Mouse (Mus musculus): ENCODE data around the gene Prpf31. TPM values are rescaled to one million over a fixed set of nuclear protein-coding genes. Genes with fewer than 3 reads are reported as not detected.

The Prpf31 gene
- total RNA-seq, 2 experiments from 2014 or later, result 21.1 to 51.0 TPM

- no peak for ATAC-seq (ENCODE audit: poor library complexity, severe bottlenecking)
Observed at GRCm38 (mm10) chr7:3683908-3684550, 54.2 kb downstream of the Prpf31 start.

GRCm38 (mm10) chr7:3684698-3685097 is 54.9 kb downstream of the Prpf31 start:
- no peak for ATAC-seq (ENCODE audit: poor library complexity, severe bottlenecking)

- ATAC-seq (ENCODE audit: poor library complexity, severe bottlenecking), result no peak
Observed at GRCm38 (mm10) chr7:3685400-3686187, 55.8 kb downstream of the Prpf31 start.

- ATAC-seq (ENCODE audit: poor library complexity, severe bottlenecking), result no peak
Observed at GRCm38 (mm10) chr7:3691919-3692318, 62.1 kb downstream of the Prpf31 start.

Other genes with a start within 250 kb of the Prpf31 start
- gene Cacng8, start 239.3 kb upstream of the Prpf31 start, total RNA-seq (2015), result not detected in 2 replicates
- not detected in 2 replicates for gene Cacng8, start 239.3 kb upstream of the Prpf31 start, total RNA-seq (2017)
- gene Cacng6, start 205.8 kb upstream of the Prpf31 start, total RNA-seq (2015), result not detected in 2 replicates
- gene Cacng6, start 205.8 kb upstream of the Prpf31 start, total RNA-seq (2017), result not detected in 2 replicates
- 28.4 and 35.7 TPM in 2 replicates for gene Tarm1, start 127.4 kb upstream of the Prpf31 start, total RNA-seq (2015)
- gene Tarm1, start 127.4 kb upstream of the Prpf31 start, total RNA-seq (2017), result 18.3 and 19.1 TPM in 2 replicates
- not detected in 2 replicates for gene Oscar, start 13.8 kb upstream of the Prpf31 start, total RNA-seq (2015)
- gene Oscar, start 13.8 kb upstream of the Prpf31 start, total RNA-seq (2017), result not detected in 2 replicates
- 263 and 351 TPM in 2 replicates for gene Ndufa3, start 12.6 kb upstream of the Prpf31 start, total RNA-seq (2015)
- 273 and 274 TPM in 2 replicates for gene Ndufa3, start 12.6 kb upstream of the Prpf31 start, total RNA-seq (2017)
- gene Tfpt, start 56 bp upstream of the Prpf31 start, total RNA-seq (2015), result 20.8 and 30.4 TPM in 2 replicates
- 23.8 and 28.4 TPM in 2 replicates for gene Tfpt, start 56 bp upstream of the Prpf31 start, total RNA-seq (2017)
- 119 and 123 TPM in 2 replicates for gene Cnot3, start 15.3 kb downstream of the Prpf31 start, total RNA-seq (2015)
- 23.5 and 36.8 TPM in 2 replicates for gene Cnot3, start 15.3 kb downstream of the Prpf31 start, total RNA-seq (2017)
- 7.8 and 8.7 TPM in 2 replicates for gene Leng1, start 35.9 kb downstream of the Prpf31 start, total RNA-seq (2015)
- 9.4 and 15.4 TPM in 2 replicates for gene Leng1, start 35.9 kb downstream of the Prpf31 start, total RNA-seq (2017)
- 9.0 and 9.9 TPM in 2 replicates for gene Tmc4, start 47.6 kb downstream of the Prpf31 start, total RNA-seq (2015)
- 9.8 and 11.8 TPM in 2 replicates for gene Tmc4, start 47.6 kb downstream of the Prpf31 start, total RNA-seq (2017)
- gene Tsen34, start 62.9 kb downstream of the Prpf31 start, total RNA-seq (2015), result 30.0 and 34.0 TPM in 2 replicates
- 25.3 and 28.3 TPM in 2 replicates for gene Tsen34, start 62.9 kb downstream of the Prpf31 start, total RNA-seq (2017)
- 96.2 and 102 TPM in 2 replicates for gene Mboat7, start 63.5 kb downstream of the Prpf31 start, total RNA-seq (2015)
- gene Mboat7, start 63.5 kb downstream of the Prpf31 start, total RNA-seq (2017), result 47.2 and 55.7 TPM in 2 replicates
- gene Rps9, start 74.0 kb downstream of the Prpf31 start, total RNA-seq (2015), result 1,476 and 1,615 TPM in 2 replicates
- 1,141 and 1,307 TPM in 2 replicates for gene Rps9, start 74.0 kb downstream of the Prpf31 start, total RNA-seq (2017)
- gene Pirb, start 90.4 kb downstream of the Prpf31 start, total RNA-seq (2015), result 366 and 379 TPM in 2 replicates
- gene Pirb, start 90.4 kb downstream of the Prpf31 start, total RNA-seq (2017), result 233 and 235 TPM in 2 replicates
- 18.7 and 22.7 TPM in 2 replicates for gene Gm15448, start 195.7 kb downstream of the Prpf31 start, total RNA-seq (2015)
- 22.1 and 25.4 TPM in 2 replicates for gene Gm15448, start 195.7 kb downstream of the Prpf31 start, total RNA-seq (2017)
- gene Pira2, start 215.1 kb downstream of the Prpf31 start, total RNA-seq (2015), result 119 and 123 TPM in 2 replicates
- 111 and 114 TPM in 2 replicates for gene Pira2, start 215.1 kb downstream of the Prpf31 start, total RNA-seq (2017)